Mouse (Mus musculus): ENCODE data around the gene Dusp3. TPM values are rescaled to one million over a fixed set of nuclear protein-coding genes. Genes with fewer than 3 reads are reported as not detected.

Dusp3 gene
- polyA plus RNA-seq, 1 experiment from 2014 or later = 11.7 TPM

GRCm38 (mm10) chr11:102008954-102009637, 22.3 kb upstream of the Dusp3 start:
- Histone ChIP-seq H3K4me1 (peaks cover 17% of the 10 kb centered on the region), H3K36me3 (replicated peaks) (peaks cover 79% of the 10 kb centered on the region), H3K27me3 (replicated peaks; ENCODE audit: low read depth, poor library complexity, severe bottlenecking) (no peaks in the 10 kb centered on the region), H3K4me3 (no peak overlapping the region), H3K9me3 (no peaks in the 10 kb centered on the region), H3K27ac (replicated peaks) (no peak overlapping the region)
- WGBS = 85% methylated on average over 15 of the region's 15 CpGs
- no peak for DNase-seq (ENCODE audit: low spot score)

GRCm38 (mm10) chr11:102008372-102008771, 21.6 kb upstream of the Dusp3 start:
- Histone ChIP-seq H3K36me3 (replicated peaks) (peaks cover 79% of the 10 kb centered on the region), H3K27me3 (replicated peaks; ENCODE audit: low read depth, poor library complexity, severe bottlenecking) (no peaks in the 10 kb centered on the region), H3K27ac (replicated peaks) (no peak overlapping the region), H3K4me1 (peaks cover 17% of the 10 kb centered on the region), H3K9me3 (no peaks in the 10 kb centered on the region), H3K4me3 (no peak overlapping the region)
- no peak for DNase-seq (ENCODE audit: low spot score)
- WGBS = 92% methylated on average over 8 of the region's 8 CpGs

GRCm38 (mm10) chr11:102006688-102007087, 19.9 kb upstream of the Dusp3 start:
- Histone ChIP-seq H3K27me3 (replicated peaks; ENCODE audit: low read depth, poor library complexity, severe bottlenecking) (no peaks in the 10 kb centered on the region), H3K36me3 (replicated peaks) (peaks cover 67% of the 10 kb centered on the region), H3K4me1 (peaks cover 17% of the 10 kb centered on the region), H3K27ac (replicated peaks) (no peak overlapping the region), H3K9me3 (no peaks in the 10 kb centered on the region), H3K4me3 (no peak overlapping the region)
- 87% methylated on average over 5 of the region's 5 CpGs for WGBS
- DNase-seq (ENCODE audit: low spot score) = no peak

GRCm38 (mm10) chr11:102006271-102006670, 19.5 kb upstream of the Dusp3 start:
- peaks cover 67% of the 10 kb centered on the region for H3K36me3 ChIP-seq (replicated peaks)
- H3K27me3 ChIP-seq (replicated peaks; ENCODE audit: low read depth, poor library complexity, severe bottlenecking) = no peaks in the 10 kb centered on the region
- no peak overlapping the region for H3K4me3 ChIP-seq
- WGBS = 79% methylated on average over 9 of the region's 9 CpGs
- H3K4me1 ChIP-seq = peaks cover 17% of the 10 kb centered on the region
- H3K27ac ChIP-seq (replicated peaks) = no peak overlapping the region
- no peak for DNase-seq (ENCODE audit: low spot score)
- H3K9me3 ChIP-seq = no peaks in the 10 kb centered on the region

- Histone ChIP-seq H3K9me3 (no peaks in the 10 kb centered on the region), H3K27ac (replicated peaks) (no peak overlapping the region), H3K4me1 (peaks cover 18% of the 10 kb centered on the region), H3K27me3 (replicated peaks; ENCODE audit: low read depth, poor library complexity, severe bottlenecking) (no peaks in the 10 kb centered on the region), H3K36me3 (replicated peaks) (peaks cover 61% of the 10 kb centered on the region), H3K4me3 (no peak overlapping the region)
- no peak for DNase-seq (ENCODE audit: low spot score)
- 90% methylated on average over 8 of the region's 8 CpGs for WGBS
These were observed 17.4 kb upstream of the Dusp3 start for GRCm38 (mm10) chr11:102004251-102004650.

- no peak overlapping the region for H3K27ac ChIP-seq (replicated peaks)
- 70% methylated on average over 4 of the region's 4 CpGs for WGBS
- DNase-seq (ENCODE audit: low spot score) = no peak
These were observed 12.7 kb upstream of the Dusp3 start for GRCm38 (mm10) chr11:101999466-101999865.

GRCm38 (mm10) chr11:101998258-101998657, 11.4 kb upstream of the Dusp3 start:
- WGBS = 55% methylated on average over 5 of the region's 5 CpGs
- DNase-seq (ENCODE audit: low spot score) = no peak
- peaks cover 16% of the 10 kb centered on the region for H3K36me3 ChIP-seq (replicated peaks)
- H3K4me3 ChIP-seq = no peak overlapping the region
- H3K27me3 ChIP-seq (replicated peaks; ENCODE audit: low read depth, poor library complexity, severe bottlenecking) = no peaks in the 10 kb centered on the region
- H3K27ac ChIP-seq (replicated peaks) = no peak overlapping the region
- H3K9me3 ChIP-seq = no peaks in the 10 kb centered on the region
- peaks cover 18% of the 10 kb centered on the region for H3K4me1 ChIP-seq

More at GRCm38 (mm10) chr11:101999466-101999865, 12.7 kb upstream of the Dusp3 start:
- no peak overlapping the region for H3K4me3 ChIP-seq
- no peaks in the 10 kb centered on the region for H3K9me3 ChIP-seq
- peaks cover 25% of the 10 kb centered on the region for H3K36me3 ChIP-seq (replicated peaks)
- no peaks in the 10 kb centered on the region for H3K27me3 ChIP-seq (replicated peaks; ENCODE audit: low read depth, poor library complexity, severe bottlenecking)
- H3K4me1 ChIP-seq = peaks cover 14% of the 10 kb centered on the region

- Histone ChIP-seq H3K27ac (replicated peaks) (no peak overlapping the region), H3K9me3 (no peaks in the 10 kb centered on the region), H3K36me3 (replicated peaks) (peaks cover 9% of the 10 kb centered on the region), H3K4me1 (peaks cover 18% of the 10 kb centered on the region), H3K27me3 (replicated peaks; ENCODE audit: low read depth, poor library complexity, severe bottlenecking) (no peaks in the 10 kb centered on the region), H3K4me3 (no peak overlapping the region)
- DNase-seq (ENCODE audit: low spot score) = no peak
- WGBS = 90% methylated on average over 7 of the region's 7 CpGs
These were observed 9.1 kb upstream of the Dusp3 start for GRCm38 (mm10) chr11:101995938-101996337.

GRCm38 (mm10) chr11:101994100-101994499, 7.3 kb upstream of the Dusp3 start:
- Histone ChIP-seq H3K27me3 (replicated peaks; ENCODE audit: low read depth, poor library complexity, severe bottlenecking) (0 out of 2 replicates have a peak, but pooled peaks cover 11% of the 10 kb centered on the region), H3K4me1 (0 out of 2 replicates have a peak, but pooled peaks cover 7% of the 10 kb centered on the region), H3K4me3 (no peak overlapping the region), H3K27ac (replicated peaks) (no peak overlapping the region), H3K9me3 (no peaks in the 10 kb centered on the region), H3K36me3 (replicated peaks) (no peaks in the 10 kb centered on the region)
- no peak for DNase-seq (ENCODE audit: low spot score)
- 63% methylated on average over 8 of the region's 8 CpGs for WGBS

- Histone ChIP-seq H3K36me3 (replicated peaks) (no peaks in the 10 kb centered on the region), H3K4me3 (no peak overlapping the region), H3K27me3 (replicated peaks; ENCODE audit: low read depth, poor library complexity, severe bottlenecking) (peaks cover 20% of the 10 kb centered on the region), H3K9me3 (no peaks in the 10 kb centered on the region), H3K27ac (replicated peaks) (no peak overlapping the region), H3K4me1 (0 out of 2 replicates have a peak, but pooled peaks cover 7% of the 10 kb centered on the region)
- 86% methylated on average over 7 of the region's 7 CpGs for WGBS
- DNase-seq (ENCODE audit: low spot score) = no peak
These were observed 5.6 kb upstream of the Dusp3 start for GRCm38 (mm10) chr11:101992411-101992810.

GRCm38 (mm10) chr11:101991813-101992212, 5.0 kb upstream of the Dusp3 start:
- no peaks in the 10 kb centered on the region for H3K36me3 ChIP-seq (replicated peaks)
- no peak overlapping the region for H3K27ac ChIP-seq (replicated peaks)
- no peaks in the 10 kb centered on the region for H3K9me3 ChIP-seq
- H3K27me3 ChIP-seq (replicated peaks; ENCODE audit: low read depth, poor library complexity, severe bottlenecking) = peaks cover 26% of the 10 kb centered on the region
- WGBS = 83% methylated on average over 3 of the region's 3 CpGs
- no peak overlapping the region for H3K4me3 ChIP-seq
- DNase-seq (ENCODE audit: low spot score) = no peak
- 0 out of 2 replicates have a peak, but pooled peaks cover 7% of the 10 kb centered on the region for H3K4me1 ChIP-seq

GRCm38 (mm10) chr11:101990244-101990643, 3.4 kb upstream of the Dusp3 start:
- DNase-seq (ENCODE audit: low spot score) = no peak
- H3K27ac ChIP-seq (replicated peaks) = no peak overlapping the region
- peaks cover 10% of the 10 kb centered on the region for H3K4me1 ChIP-seq
- H3K4me3 ChIP-seq = no peak overlapping the region
- 88% methylated on average over 3 of the region's 3 CpGs for WGBS
- peaks cover 36% of the 10 kb centered on the region for H3K27me3 ChIP-seq (replicated peaks; ENCODE audit: low read depth, poor library complexity, severe bottlenecking)
- H3K9me3 ChIP-seq = no peaks in the 10 kb centered on the region
- no peaks in the 10 kb centered on the region for H3K36me3 ChIP-seq (replicated peaks)

GRCm38 (mm10) chr11:101985990-101986389, 823 bp downstream of the Dusp3 start:
- DNase-seq (ENCODE audit: low spot score) = peak; percentile 83
- Histone ChIP-seq H3K9me3 (no peaks in the 10 kb centered on the region), H3K27ac (replicated peaks) (no peak overlapping the region), H3K4me1 (peaks cover 38% of the 10 kb centered on the region), H3K27me3 (replicated peaks; ENCODE audit: low read depth, poor library complexity, severe bottlenecking) (peaks cover 45% of the 10 kb centered on the region), H3K36me3 (replicated peaks) (0 out of 2 replicates have a peak, but pooled peaks cover under 1% of the 10 kb centered on the region), H3K4me3 (no peak overlapping the region)
- WGBS = 10% methylated on average over 10 of the region's 10 CpGs
